Mouse (Mus musculus): ENCODE measurements around the gene Arhgef17.

Gene Arhgef17

DNA sequence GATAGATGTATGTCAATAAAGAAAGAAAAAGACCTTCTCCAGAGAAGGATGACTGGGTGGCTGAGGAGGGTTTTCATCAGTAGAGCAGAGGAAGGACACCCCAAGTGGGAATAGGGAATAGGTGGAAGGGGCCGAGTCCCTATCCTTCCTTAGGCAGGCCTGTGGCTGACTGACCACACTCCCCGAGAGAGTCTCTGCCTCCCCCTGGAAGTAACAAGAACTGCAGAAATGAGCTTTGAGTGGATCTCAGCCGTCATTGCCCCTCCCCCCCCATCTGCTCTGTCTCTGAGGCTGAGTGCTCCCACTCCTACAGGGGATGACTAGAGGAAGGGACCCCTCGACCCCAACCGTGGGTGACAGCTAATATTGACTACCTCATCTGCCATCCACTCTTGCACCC is 9.3 kb upstream of the Arhgef17 start:
- no peak for DNase-seq (ENCODE audit: low spot score)

DNA sequence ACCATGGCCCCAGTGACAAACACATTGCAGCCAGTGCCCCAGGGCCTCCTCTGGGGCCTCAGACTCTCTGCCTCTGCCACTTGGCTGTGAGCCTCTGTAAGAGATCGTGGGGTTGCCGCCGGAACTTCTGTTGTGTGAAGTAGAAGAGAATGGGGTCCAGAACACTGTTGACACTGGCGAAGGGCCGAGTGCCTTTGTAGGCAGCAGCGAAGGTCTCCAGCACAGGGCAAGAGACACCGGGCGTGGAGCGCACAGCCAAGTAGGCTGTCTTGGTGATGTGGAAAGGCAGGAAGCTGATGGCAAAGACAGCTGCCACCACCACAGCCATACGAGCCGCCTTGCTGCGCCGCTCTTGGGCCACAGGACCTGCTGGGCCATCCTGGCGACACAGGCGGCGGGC is 6.2 kb upstream of the Arhgef17 start:
- DNase-seq (ENCODE audit: low spot score): no peak

DNA sequence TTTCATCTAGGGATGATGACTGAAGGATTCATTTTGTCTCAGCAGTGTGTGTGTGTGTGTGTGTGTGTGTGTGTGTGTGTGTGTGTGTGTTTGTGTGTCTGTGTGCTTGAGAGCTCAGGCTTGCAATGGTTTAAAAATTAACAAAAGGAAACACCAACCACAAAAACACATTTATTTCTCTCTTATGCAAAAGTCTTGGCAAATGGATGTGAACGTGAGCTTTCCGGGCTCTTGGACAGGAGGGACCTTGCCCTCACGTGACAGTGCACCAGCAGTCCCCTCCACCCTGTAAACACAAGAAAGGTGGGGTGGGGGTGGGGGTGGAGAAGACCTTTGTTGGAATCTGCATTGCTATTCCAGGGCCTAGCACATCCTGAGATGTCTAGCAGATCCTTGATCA is 5.6 kb upstream of the Arhgef17 start:
- DNase-seq (ENCODE audit: low spot score): no peak

DNA sequence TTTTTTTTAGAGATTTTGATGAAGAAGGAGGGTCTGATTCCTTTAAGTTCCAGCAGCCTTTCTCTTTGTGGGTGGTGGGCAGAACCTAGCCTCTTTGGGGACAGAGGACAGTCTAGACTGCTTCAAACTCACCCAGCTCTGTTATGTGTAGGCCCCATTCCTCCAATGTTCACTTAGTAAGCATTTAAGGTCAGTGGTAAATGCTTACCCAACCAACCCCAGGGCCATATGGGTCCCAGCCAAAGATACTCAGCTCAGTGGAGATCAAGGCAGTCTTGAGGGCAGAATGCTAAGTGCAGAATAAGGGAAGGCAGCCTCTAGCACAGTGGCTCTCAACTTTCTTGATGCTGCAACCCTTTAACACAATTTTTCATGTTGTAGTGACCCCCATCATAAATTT is 1.6 kb upstream of the Arhgef17 start:
- DNase-seq (ENCODE audit: low spot score): no peak

DNA sequence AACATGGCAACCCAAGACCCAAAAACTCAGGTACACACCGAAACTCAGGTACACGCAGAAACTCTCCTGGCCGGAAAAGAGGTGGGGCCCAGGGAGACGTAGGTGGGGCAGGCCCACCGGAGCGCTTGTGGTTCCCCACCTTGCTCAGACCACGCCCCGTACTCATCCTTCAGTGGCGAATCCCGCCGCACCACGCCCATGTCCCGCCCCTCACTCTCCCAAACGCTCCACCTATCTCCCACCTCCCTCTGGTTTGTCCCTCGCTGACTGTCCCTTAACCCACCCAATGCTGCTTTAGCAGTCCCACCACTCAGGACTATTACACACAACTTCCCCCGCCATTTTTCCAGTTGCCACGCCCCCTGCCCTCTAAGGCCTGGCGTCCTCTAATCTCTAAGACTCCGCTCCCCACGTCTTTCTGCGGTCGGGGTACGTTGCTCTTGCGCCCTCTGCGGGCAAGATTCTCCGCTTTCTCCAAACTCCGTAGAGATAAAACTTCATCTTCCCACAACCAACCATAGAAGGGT is 637 bp upstream of the Arhgef17 start:
- peak; percentile 92 for DNase-seq (ENCODE audit: low spot score)

DNA sequence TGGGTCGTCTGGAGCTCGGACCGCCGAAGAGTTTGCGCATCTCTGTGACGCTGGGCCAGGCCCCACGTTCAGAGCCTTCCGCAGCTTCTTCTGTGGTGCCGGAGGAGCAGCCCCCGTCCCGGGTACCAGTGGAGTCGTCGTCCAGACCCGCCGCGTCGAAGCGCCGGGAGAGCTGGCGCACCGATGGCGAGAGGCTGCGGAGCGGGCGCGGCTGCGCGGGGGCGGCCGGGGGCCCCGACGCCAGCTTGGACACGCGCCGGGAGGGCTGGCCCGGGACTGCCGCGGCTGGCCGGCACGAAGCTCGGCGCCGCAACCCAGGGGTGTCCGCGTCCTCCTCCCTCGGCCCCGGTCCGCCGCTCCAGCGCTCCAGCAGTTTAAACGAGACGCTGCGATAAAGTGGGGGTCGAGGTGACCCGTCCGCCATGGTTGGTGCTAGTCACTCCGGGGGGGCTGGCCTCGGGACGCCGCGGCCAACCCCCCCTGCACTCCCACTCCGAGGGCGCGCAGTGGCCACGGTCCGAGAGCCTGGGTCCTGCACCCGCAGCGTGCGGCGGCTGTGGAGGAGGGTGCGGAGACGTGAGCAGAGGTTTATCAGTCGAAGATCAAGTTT is 486 bp downstream of the Arhgef17 start:
- no peak for DNase-seq (ENCODE audit: low spot score)

DNA sequence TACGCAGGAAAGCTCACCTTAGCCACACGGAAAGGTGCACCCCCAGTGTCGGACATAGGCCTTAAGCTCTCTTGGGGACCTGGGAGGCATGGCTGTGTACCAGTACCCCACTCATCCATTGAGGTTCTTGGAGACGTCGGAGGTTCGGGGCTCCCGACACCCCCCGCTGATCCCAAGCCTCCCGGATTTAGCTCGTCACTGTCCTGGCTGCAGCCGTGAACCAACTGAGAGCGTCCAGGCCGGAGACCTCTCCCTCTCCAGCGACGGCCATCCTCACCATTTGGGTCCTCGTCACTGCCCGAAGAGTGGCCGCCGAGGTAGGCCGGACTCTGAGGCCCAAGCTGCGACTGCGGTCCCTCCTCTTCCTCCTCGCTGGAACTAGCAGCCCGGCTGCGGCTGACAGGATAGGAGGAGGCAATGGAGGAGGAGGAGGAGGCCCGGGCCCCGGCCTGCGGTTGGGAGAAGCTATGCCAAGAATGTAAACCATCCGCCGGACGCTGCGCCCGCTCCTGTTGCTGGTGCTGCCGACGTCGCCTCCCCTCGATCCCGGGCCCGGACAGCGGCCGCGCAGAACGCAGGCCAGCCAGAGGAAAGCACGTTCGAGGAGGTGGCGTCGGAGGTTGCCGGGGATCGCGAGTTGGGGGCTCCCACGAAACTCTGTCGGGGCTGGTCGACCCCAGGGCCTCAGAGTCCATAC is 1.1 kb downstream of the Arhgef17 start:
- DNase-seq (ENCODE audit: low spot score): peak; percentile 83

DNA sequence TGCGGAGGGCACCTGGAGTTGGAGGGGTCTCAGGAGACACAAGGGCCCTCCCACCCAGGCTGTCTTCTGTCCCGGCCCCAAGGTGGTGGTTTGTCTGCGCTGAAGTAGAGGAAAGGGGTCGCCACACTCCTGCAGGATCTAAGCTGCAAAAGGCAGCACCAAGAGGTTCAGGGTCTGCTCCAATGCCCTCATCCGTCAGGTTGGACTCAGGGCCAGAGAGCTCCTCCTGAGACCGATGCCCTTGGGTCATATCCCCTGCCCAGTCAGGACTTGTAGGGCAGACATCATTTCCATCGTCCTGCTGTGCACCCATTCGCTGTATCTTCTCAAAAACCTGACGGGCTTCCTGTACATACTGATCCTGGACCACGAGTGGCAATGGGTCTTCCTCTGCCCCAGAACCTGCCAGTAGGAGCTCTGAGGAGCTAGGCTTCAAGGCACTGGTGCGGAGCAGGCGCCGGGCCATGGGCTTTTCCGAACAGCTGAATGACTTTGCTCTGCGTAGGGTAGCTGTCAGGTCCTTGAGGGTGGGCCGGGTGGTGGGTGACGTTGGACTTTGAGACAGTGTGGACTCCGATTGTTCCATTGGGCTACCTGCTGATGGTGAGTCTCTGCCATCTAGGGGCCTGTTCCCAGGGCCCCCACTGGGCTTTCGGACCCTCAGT is 2.1 kb downstream of the Arhgef17 start:
- DNase-seq (ENCODE audit: low spot score): no peak

DNA sequence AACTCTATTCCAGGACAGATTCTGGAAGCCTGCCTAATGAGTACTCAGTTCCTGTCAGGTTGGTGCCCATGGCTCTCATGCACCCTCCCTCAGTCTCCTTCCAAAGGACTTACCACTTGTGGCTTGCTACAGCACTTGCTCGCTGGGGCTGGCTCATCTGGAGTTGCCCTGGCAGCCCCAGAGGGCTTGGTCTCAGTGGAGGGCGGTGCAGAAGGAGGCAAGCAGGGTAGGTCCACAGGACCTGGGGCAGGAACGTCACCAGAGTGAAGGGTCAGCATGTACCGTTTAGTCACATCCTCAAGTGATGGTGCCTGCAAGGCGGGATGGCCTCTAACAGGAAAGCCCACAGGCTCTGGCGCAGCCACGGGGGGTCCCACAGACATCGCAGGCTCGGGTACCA is 3.5 kb downstream of the Arhgef17 start:
- DNase-seq (ENCODE audit: low spot score): no peak

DNA sequence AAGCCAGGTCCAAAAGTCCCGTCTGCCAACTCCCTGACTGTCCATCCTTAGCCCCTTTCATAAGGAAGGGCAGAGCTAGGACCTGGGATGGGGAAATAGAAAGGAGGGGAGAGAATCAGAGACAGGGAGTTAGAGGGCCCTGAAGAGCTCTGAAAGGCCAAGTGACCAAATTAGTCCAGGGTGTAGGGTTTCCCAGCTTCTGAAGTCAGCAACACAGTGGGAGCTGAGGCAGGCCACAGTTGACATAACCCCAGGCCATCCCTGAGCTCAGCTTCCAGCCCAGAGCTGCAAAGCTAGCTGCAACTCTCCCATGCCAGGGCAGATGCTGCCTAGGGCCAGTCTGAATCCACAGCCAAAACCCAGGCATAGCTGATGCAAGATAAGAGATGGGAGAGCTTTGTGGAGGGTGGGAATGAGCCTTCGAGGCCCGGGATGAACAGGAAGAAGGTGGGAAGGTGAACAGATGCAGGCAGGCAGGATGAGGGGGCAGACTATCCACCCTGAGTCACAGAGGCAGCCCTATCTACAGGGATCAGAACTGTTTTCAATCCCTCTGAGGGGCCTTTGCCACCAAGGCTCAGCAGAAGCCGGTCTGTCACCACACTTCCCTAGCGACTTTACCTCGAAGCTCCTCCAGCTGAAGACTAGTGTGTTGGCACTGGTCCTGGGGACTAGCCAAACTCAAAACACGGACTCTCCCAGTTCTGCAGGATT is 4.5 kb downstream of the Arhgef17 start:
- no peak for DNase-seq (ENCODE audit: low spot score)

DNA sequence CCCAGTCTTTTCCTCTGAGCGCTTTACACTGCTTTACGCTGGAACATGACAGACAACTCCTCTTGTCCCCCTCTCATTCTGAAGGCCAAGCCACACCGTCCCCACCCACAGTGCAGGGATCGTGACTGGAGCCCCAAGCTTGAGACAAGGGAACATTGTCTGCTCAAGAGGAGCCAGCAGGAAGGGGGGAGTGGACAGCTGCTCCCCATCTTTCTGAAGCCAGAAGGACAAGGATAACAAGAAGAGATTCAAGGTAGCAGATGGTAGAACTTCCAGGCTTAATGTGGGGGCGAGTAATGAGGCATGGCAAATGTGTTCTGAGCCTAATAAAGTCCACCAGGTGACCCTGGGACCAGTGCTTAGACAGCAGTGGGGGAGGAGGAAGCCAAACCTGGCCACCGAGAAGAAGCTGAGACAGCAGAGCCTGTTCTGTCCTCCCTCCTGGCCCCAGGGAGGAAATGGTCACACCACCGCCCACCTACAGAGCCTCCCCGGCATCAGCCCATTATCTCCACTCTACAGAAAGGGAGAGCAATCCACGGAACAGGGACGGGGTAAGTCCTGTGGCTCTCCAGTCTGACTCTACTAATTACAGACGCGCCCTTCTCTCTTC is 5.5 kb downstream of the Arhgef17 start:
- DNase-seq (ENCODE audit: low spot score): no peak

DNA sequence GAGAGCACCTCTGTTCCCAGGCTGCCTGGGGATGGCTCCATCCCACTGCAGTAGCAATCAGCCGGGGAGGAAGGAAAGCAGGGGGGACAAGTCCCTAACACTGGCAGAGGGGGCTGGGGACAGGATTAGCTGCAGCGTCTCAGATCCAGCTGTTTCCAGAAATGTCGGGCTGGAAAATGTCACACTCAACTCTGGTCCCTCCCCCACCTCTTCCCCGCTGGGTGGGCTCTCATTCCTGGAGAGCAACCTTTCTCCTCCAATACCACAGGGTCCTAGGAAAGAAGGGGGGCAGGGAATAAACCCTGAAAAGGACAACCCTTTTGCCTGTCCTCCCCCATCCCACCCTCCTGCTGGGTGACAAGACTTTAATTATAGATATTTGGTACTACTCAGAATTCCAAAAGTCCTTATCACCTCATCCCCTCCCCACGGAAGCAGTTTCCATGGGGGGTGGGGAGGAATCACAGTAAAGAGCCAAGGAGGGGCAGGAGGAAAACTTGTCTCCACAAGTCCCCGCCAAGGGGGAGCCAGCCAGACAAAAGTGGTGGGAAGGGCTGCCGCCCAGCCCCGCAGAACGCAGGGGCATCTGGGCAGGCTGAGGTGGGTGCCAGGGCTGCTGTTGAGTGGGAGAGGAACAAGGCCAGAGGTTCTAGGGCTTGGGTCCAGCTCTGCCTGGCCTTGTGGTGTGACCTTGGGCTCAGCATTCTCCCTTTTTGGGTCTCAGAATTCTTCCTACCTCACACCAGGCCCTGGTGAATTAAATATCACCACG is 7.0 kb downstream of the Arhgef17 start:
- no peak for DNase-seq (ENCODE audit: low spot score)

DNA sequence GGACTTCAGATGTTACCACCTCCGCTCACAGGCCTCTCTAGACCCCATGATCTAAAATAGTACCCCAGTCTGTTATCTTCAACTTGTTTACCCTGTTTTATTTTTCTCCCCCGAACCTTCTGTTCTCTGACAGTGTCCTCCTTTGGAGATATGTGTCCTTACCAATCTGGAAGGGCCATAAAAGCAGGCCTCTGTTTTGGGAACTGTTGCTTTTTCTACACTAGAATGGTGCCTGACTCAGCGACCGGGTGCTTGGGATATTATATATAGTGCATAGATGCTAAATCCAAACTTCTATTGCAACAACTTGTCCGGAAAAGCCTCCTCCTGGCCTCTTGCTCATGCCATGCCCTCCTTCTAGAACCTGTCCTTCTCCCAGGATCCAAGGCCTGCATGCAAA is 7.7 kb downstream of the Arhgef17 start:
- DNase-seq (ENCODE audit: low spot score): no peak

DNA sequence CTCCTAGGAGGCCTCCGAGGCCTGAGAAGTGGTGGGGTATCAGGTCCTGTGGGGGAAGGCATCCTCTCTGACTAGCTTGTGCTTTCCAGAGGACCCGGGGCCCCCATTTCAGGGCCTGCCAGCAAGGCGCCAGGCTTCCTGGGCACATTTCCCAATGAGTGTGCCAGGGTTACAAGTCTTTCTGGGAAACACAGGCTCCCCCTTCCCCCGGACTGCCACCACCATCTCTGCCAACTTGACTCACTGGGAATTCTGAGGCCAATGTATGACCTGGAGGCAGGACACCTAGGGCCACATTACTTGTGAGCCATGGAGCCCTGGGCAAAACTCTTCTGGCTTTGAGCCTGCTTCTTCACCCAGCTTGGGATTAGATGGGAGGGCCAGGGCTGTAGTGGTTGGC is 9.0 kb downstream of the Arhgef17 start:
- no peak for DNase-seq (ENCODE audit: low spot score)

DNA sequence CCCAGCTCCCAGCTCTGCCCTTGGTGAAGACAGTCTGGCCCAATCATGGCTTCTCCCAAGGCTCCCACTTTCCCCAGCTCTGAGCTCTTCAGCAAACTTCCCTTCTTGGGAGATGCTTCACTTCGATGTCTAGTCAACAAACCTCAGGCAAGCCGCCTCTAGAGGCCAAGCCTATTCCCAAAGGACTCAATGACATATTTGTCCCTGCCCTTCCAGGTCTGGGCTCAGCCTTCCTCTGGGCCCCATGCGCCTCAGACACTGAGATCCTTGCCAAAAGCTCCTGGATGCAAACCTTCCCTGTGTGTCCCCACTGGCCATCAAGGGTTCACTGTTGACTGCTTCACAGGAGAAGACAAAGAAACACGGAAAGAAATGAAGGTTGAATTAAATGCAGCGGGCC is 10.6 kb downstream of the Arhgef17 start:
- no peak for DNase-seq (ENCODE audit: low spot score)

DNA sequence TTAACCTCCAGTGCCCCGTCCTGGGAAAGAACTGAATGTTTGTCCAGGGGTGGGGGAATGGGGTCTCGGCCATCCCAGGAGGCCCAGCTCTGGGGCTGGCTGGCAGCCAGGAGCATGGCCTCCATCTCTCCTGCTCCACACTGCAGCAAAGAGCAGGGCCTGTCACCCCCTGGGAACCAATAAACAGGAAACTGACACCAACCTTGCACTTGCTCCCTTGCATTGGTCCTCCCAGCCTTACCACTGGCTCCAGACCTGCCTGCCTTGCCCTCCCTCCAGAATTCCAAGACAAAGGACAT is 12.1 kb downstream of the Arhgef17 start:
- DNase-seq (ENCODE audit: low spot score): peak; percentile 38

DNA sequence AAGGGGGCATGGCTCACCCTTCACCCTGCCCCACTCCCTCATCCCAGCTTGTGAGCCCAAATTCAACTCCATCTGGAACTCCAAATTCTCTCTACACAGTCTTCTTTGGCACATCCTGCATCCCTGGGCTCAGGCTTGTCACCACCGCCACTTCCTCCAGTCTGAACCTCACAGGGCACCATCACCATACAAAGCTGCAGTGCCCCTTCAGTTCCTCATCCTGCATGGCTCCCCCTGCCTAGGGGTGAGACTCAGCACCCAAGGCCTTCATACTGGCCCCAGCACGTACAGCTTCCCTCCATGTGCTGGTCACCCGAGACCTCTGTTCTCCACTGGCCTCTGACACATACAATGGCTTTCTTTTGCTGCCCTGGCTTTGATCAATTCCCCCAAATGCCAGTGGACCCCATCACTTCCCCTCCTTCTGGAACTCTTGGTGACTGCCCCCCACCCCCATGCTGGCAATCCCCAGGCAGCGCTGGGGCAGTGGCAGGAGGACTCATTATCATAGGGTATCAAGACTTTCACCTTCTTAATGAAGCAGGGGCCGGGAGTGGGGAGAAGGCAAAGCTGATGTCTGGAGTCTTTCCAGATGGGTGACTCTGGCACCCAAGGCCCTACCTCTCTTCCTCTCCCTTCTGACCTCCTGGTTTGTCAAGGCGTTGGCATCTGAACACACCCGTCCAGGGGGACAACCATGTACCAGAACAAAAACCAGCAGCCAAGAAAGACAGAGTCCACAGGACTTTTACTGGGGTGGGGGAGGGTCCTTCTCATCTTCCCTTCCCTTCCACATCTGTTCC is 12.7 kb downstream of the Arhgef17 start:
- no peak for DNase-seq (ENCODE audit: low spot score)

DNA sequence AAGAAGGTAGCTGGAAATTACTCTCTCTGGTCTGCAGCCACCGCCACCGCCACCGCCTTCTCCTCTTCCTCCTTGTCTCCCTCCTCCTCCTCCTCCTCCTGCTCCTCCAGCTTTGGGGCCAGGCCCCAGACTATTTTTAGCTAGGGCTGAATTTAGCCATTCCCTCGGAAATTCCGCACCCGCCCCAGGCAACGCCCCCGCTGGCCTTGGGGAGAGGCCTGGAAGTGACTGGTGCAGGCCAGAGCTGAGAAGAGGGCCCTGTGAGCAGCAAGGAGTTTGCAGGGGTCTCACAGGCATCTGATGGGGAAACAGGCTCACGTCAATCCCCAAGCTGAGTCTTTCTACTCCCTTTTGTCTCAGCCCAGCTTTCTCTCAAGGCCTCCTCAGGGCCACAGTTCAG is 13.7 kb downstream of the Arhgef17 start:
- peak; percentile 64 for DNase-seq (ENCODE audit: low spot score)

DNA sequence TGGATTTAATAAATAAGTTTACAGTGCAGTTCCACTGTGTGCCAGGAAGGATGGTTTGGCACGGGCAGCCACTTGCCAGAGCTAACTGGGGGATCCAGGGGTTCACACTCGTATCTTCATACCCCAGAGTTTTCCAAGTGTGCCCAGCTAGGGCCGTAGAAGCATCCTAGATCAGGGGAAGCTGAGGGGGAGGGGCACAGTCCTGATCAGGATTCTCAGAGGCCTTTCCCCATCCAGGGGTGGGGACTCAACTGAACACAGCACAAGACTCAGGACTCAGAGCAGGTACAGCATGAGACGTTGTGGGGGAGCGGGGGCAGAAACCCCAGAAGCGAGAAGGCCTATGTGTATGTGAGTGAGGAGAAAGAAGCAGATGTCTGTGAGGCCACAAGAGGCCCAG is 14.2 kb downstream of the Arhgef17 start:
- no peak for DNase-seq (ENCODE audit: low spot score)

DNA sequence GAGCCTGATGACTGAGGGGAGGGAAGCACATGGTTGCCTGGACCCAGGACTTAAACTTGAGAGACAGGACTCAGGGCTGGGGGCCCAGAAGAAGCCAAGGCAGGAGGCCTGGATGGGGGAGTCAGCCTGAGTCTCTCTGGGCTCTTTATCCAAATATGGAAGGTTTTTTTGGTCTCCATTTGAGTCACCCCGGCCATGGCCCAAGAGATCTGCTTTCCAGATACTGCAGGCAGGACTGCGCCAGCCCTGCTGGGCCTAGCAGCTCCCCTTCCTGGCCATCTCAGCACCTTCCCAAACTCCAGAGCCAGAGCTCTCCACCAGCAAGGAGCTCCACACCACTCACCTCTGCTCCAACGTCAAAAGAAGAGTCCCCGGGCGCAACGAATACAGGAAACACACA is 15.4 kb downstream of the Arhgef17 start:
- no peak for DNase-seq (ENCODE audit: low spot score)

DNA sequence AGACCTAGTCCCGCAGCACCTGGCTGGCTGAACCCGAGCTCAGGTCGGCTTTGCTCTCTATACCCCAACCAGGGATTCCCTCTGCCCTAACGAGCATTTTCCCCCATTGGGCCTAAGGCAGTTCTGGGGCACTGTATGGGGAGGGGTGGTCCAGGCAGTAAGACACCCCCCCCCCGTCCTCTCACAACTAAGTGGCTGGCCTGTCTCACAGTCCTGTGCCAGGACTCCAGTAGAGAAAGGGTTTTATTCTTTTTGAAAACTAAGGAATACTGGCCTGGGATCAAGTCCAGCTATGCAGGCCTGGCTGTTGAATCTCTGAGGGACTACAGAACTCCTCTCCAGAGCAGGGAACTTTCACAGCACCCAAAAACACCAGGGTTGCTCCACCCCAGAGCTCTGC is 16.7 kb downstream of the Arhgef17 start:
- DNase-seq (ENCODE audit: low spot score): no peak
